Mouse (Mus musculus) ovary, postnatal 14 days (tissue): ENCODE measurements around the gene Insr.
"Not testable (repeated sequence)": the region's sequence is repeated elsewhere in the genome, so short reads cannot be mapped to it uniquely, and the experiment has no call there.

Experiments
- DNase-seq: peaks from one replicate; pipeline ENCODE4 v3.0.0; 2022; ENCODE audit warnings: low spot score

Gene Insr

GRCm38 (mm10) chr8:3179930-3180329 lies 99.5 kb downstream of the Insr start:
- DNase-seq = no peak

- DNase-seq = no peak
Measured at GRCm38 (mm10) chr8:3177440-3177839, 102.0 kb downstream of the Insr start.

GRCm38 (mm10) chr8:3172246-3172645 lies 107.2 kb downstream of the Insr start:
- DNase-seq = no peak

GRCm38 (mm10) chr8:3146506-3146905 lies 132.9 kb downstream of the Insr start:
- DNase-seq = no peak

GRCm38 (mm10) chr8:3100416-3100815 lies 179.0 kb downstream of the Insr start:
- DNase-seq = not testable (repeated sequence)
